Mouse (Mus musculus): ENCODE data around the gene Bin2.

- TF ChIP-seq CTCF (conservative IDR thresholded peaks at IDR 0.05 in 1 of 2, IDR thresholded peaks at IDR 0.05 in 1 of 2; ENCODE audit: low read depth in 2 of 2, low read length in 2 of 2) (no peak), TCF12 (IDR thresholded peaks at IDR 0.05; ENCODE audit: low read depth, low read length) (no peak), MYC (IDR thresholded peaks at IDR 0.05; ENCODE audit: low read depth, low read length) (no peak), CHD1 (IDR thresholded peaks at IDR 0.05; ENCODE audit: low read depth, low read length) (no peak), POLR2A (IDR thresholded peaks at IDR 0.05; ENCODE audit: low read depth, low read length) (no peak), USF1 (IDR thresholded peaks at IDR 0.05; ENCODE audit: low read depth, low read length) (no peak), MXI1 (IDR thresholded peaks at IDR 0.05; ENCODE audit: low read depth, low read length) (no peak), RCOR1 (conservative IDR thresholded peaks at IDR 0.05; ENCODE audit: low read depth, low read length) (no peak), POLR2AphosphoS2 (IDR thresholded peaks at IDR 0.05; ENCODE audit: low read depth, low read length) (no peak), NELFE (IDR thresholded peaks at IDR 0.05; ENCODE audit: low read depth, low read length) (no peak)
Observed at GRCm38 (mm10) chr15:100708433-100709078, 39.2 kb upstream of the Bin2 start.

All from CH12.LX (cell line).